Mouse (Mus musculus): ENCODE results near the gene Ptprk. TPM values are rescaled to one million over a fixed set of nuclear protein-coding genes. Genes with fewer than 3 reads are reported as not detected.

Gene Ptprk
- polyA plus RNA-seq (2016; fragmentation: Nextera tagmentation; extraction: Ambion mirVana): 20.5 and 25.4 TPM in 2 replicates

DNA sequence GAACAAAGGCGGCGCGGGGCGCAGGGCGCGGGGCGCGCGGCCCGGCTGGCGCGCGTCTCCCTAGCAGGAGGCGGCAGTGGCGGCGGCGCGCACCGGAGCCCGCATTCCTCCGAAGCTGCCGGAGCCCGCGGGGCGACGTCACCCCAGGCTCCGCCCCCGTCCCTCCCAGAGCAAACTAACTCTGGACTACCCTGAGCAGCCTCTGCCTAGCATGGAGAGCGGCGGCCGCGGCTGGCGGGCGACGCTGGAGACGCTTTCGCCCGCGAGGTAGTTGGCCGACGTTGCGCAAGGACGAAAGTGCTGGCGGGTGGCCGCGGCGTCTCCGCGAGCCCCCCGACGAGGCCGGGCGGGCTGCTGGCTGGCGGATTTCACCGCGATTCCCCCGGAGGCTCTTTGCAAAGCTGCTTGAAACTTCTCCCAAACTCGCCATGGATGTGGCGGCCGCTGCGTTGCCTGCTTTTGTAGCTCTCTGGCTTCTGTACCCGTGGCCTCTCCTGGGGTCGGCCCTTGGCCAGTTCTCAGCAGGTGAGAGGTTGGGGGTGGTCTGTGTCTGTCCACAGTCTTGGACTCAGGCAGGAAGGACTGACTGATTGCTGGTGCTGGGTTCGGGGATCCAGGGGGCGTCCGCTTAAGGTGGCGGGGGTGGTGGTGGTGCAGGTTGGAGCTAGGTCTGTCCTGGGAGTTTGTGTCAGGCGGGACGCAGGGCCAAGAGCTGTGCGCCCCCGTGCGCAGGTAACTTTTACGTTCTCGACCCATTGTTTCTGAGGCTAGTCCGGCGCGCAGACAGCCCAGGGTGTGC lies at the start of gene Ptprk:
Gene Ptprk, plus strand, starts transcription at position 168 of the 799 bp plus-strand sequence.
- Histone ChIP-seq H3K36me3 (replicated peaks) (no peaks in the 10 kb centered on the region), H3K27ac (peak within 1 kb of the TSS; percentile 91), H3K4me3 (replicated peaks) (peak within 1 kb of the TSS; percentile 67), H3K9me3 (no peaks in the 10 kb centered on the region), H3K4me2 (peak within 1 kb of the TSS; percentile 87), H3K27me3 (no peaks in the 10 kb centered on the region), H3K4me1 (peaks cover 6% of the 10 kb centered on the region), H3K9ac (peak within 1 kb of the TSS; percentile 80)
- WGBS: under 1% methylated on average over 76 of the region's 77 CpGs
- ATAC-seq (ENCODE audit: low FRiP score): peak; percentile 98

DNA sequence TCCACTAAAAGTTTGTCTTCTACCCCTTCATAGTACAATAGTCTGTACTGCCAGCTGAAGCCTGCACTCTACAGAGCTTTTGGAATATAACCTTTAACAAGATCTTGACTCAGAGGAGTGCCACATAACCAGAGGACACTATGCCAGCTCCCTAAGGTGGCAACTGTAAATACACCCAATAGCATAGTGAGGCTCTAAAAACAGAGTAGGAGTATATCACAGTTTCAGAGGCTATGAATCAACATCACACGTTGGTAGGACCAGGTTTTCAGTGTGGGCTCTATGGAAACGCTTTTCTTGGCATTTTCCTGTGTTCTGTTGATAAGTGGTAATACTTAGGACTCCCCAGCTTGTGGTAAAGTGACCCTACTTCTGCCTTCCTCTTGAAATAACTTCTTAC lies 46.8 kb upstream of the Ptprk start:
- 87% methylated on average over 2 of the region's 2 CpGs for WGBS
- no peak for ATAC-seq (ENCODE audit: low FRiP score)
- Histone ChIP-seq H3K27ac (no peak overlapping the region), H3K9me3 (no peaks in the 10 kb centered on the region), H3K4me1 (no peaks in the 10 kb centered on the region), H3K4me2 (no peak overlapping the region), H3K9ac (no peak overlapping the region), H3K27me3 (no peaks in the 10 kb centered on the region), H3K4me3 (replicated peaks) (no peak overlapping the region), H3K36me3 (replicated peaks) (no peaks in the 10 kb centered on the region)

DNA sequence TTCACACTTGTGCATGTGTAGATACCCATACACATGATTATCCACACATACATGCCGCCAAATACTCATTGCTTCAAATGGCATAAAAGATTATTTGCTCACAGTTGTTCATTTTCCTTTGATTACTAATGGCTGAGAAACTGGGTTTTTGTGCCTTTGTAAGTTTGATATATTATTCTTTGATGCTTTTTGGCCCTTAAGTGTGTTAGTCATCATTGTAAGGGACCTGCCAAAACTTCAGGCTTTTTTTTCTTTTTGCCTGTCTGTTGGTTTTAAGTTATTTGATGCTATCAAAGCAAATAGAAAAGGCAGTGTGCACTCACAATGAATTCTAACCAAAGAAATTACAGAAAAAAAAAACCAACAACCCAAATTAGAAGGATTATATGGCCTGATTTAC lies 38.2 kb upstream of the Ptprk start:
- H3K4me1 ChIP-seq: no peaks in the 10 kb centered on the region
- no peak for ATAC-seq (ENCODE audit: low FRiP score)
- no peaks in the 10 kb centered on the region for H3K9me3 ChIP-seq
- no peaks in the 10 kb centered on the region for H3K36me3 ChIP-seq (replicated peaks)
- no peak overlapping the region for H3K9ac ChIP-seq
- no peak overlapping the region for H3K27ac ChIP-seq
- 79% methylated on average over 1 of the region's 1 CpGs for WGBS
- no peak overlapping the region for H3K4me3 ChIP-seq (replicated peaks)
- no peak overlapping the region for H3K4me2 ChIP-seq
- no peaks in the 10 kb centered on the region for H3K27me3 ChIP-seq

DNA sequence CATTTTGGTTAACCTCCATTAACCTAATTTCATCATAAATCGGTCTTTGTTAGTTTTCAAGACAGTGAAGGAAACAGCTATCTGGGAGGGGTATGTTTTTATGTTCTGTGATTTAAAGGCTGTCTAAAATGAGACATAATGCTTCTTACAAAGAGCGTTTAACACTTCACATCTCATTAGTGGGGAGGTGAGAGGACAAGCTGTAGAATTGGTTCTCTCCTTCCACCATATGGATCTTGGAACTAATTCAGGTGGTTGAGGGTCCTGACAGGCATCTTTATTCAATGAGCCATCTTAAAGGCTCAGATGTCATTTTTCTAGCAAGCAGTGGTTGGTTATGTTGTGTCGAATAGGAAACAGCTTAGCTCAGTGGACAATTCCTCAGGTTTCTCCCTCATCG lies 19.9 kb upstream of the Ptprk start:
- Histone ChIP-seq H3K27me3 (no peaks in the 10 kb centered on the region), H3K4me3 (replicated peaks) (no peak overlapping the region), H3K36me3 (replicated peaks) (no peaks in the 10 kb centered on the region), H3K9me3 (no peaks in the 10 kb centered on the region), H3K27ac (no peak overlapping the region), H3K4me1 (no peaks in the 10 kb centered on the region), H3K4me2 (no peak overlapping the region), H3K9ac (no peak overlapping the region)
- ATAC-seq (ENCODE audit: low FRiP score): no peak
- 70% methylated on average over 4 of the region's 4 CpGs for WGBS

DNA sequence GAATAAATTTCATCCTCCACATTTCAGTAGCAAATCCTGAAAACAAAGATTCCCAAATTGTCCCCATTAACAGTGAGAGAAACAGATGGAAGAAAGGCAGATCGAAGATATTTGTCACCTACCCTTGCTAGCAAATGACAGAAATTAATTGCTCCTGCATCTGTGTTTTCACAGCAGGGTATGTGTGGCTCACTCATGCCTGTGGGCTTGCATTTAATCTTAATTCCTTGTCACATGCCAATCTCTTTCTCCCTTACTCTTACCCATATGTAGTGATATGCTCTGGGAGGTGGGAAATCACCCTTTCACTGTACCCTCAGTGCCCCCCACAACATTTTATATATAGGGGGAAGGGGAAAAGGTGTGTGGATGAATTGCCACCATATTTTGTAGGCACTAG lies 15.4 kb upstream of the Ptprk start:
- H3K36me3 ChIP-seq (replicated peaks): no peaks in the 10 kb centered on the region
- 84% methylated on average over 1 of the region's 1 CpGs for WGBS
- no peak for ATAC-seq (ENCODE audit: low FRiP score)
- no peak overlapping the region for H3K9ac ChIP-seq
- no peak overlapping the region for H3K4me3 ChIP-seq (replicated peaks)
- no peak overlapping the region for H3K27ac ChIP-seq
- H3K27me3 ChIP-seq: no peaks in the 10 kb centered on the region
- H3K4me1 ChIP-seq: no peaks in the 10 kb centered on the region
- H3K4me2 ChIP-seq: no peak overlapping the region
- H3K9me3 ChIP-seq: no peaks in the 10 kb centered on the region

DNA sequence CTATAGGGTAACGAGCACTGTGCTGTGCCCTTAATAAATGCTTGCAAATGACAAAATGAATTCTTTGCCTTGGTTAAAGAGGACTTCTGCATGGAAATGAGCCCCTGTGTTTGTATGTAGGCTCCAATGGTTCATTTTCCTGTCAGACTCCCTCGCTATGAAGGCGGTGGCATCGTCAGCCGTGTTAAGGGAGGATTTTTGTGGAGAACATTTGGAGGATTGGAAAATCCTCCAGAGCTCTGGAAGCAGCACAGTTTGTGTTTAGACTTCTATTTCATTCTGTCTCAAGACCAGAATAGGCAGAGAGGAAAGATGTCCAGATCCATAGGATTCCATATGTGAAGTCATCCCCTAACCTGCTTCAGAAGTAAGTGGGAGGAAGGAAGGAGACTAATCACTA lies 6.6 kb upstream of the Ptprk start:
- H3K4me3 ChIP-seq (replicated peaks): no peak overlapping the region
- H3K27ac ChIP-seq: no peak overlapping the region
- WGBS: 85% methylated on average over 5 of the region's 5 CpGs
- no peak for ATAC-seq (ENCODE audit: low FRiP score)
- no peaks in the 10 kb centered on the region for H3K4me1 ChIP-seq
- no peak overlapping the region for H3K4me2 ChIP-seq
- no peak overlapping the region for H3K9ac ChIP-seq
- H3K9me3 ChIP-seq: no peaks in the 10 kb centered on the region
- H3K36me3 ChIP-seq (replicated peaks): no peaks in the 10 kb centered on the region
- H3K27me3 ChIP-seq: no peaks in the 10 kb centered on the region

DNA sequence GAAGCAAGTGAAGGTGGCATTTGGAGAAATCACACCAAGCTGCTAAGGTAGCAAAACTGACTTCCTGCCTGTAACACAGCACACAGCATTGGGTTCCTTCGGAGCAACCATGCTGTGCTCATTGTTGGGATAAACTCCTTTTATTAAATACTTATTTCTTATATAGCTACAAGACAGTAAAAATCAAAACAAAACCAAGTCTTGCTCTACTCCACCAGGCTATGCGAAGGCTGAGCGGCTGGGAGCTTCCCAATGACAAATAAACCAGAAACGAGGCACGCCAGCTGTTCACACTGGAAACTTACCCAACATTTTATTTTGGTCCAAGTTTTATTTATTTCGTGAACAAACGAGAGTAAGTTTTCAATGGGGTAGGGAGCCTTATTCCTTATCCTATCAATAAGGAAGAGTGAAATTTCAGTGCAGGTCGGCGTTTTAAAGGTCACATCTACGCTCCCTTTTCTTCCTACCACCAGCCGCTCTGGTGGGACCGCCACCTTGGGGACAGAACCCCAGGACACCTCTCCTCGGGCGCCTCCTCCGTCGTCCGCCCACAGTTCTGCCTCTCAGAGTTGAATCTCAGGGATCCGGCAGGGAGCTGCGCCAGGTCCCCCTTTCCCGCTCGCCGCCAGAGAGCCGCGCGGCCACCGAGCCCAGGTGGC lies 498 bp upstream of the Ptprk start:
- under 1% methylated on average over 25 of the region's 26 CpGs for WGBS
- H3K36me3 ChIP-seq (replicated peaks): no peaks in the 10 kb centered on the region
- peak overlapping the region; percentile 67 for H3K4me3 ChIP-seq (replicated peaks)
- H3K27ac ChIP-seq: peak overlapping the region; percentile 91
- H3K4me2 ChIP-seq: peak overlapping the region; percentile 87
- H3K4me1 ChIP-seq: peaks cover 6% of the 10 kb centered on the region
- no peaks in the 10 kb centered on the region for H3K27me3 ChIP-seq
- peak; percentile 18; the same call in 1 of the 2 replicates for ATAC-seq (ENCODE audit: low FRiP score)
- peak overlapping the region; percentile 80 for H3K9ac ChIP-seq
- no peaks in the 10 kb centered on the region for H3K9me3 ChIP-seq

DNA sequence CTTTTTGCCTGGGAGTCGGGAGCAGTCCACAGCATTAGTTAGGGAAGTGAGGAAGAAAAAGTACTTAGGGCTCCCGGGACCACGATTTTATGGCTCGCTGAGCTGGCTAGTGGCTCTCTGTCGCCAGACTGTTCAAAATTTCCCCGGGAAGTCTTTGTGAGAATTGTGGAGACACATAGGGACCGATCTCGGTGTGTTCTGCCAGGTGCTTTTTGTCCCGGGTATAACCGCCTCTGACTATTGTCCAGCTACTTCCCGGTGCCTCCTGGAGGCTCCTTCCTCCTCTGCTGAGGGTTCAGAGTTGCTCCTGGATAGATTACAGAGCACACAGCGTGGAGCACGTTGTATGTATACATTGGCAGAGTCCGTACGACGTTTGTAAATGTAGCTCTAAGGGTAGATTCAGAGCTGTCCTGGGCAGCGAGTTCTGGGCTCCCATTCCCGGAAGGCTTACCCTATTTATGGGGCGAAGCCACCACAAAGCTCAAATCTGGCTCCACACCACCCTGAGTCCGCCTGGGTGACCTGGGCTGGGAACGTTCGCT lies 943 bp downstream of the Ptprk start:
- H3K9ac ChIP-seq: peak overlapping the region; percentile 80
- no peaks in the 10 kb centered on the region for H3K36me3 ChIP-seq (replicated peaks)
- peak overlapping the region; percentile 87 for H3K4me2 ChIP-seq
- H3K27ac ChIP-seq: no peak overlapping the region
- no peaks in the 10 kb centered on the region for H3K9me3 ChIP-seq
- H3K27me3 ChIP-seq: no peaks in the 10 kb centered on the region
- WGBS: 0% methylated on average over 22 of the region's 22 CpGs
- no peak; the same call in 1 of the 2 replicates for ATAC-seq (ENCODE audit: low FRiP score)
- peaks cover 6% of the 10 kb centered on the region for H3K4me1 ChIP-seq
- peak overlapping the region; percentile 67 for H3K4me3 ChIP-seq (replicated peaks)

DNA sequence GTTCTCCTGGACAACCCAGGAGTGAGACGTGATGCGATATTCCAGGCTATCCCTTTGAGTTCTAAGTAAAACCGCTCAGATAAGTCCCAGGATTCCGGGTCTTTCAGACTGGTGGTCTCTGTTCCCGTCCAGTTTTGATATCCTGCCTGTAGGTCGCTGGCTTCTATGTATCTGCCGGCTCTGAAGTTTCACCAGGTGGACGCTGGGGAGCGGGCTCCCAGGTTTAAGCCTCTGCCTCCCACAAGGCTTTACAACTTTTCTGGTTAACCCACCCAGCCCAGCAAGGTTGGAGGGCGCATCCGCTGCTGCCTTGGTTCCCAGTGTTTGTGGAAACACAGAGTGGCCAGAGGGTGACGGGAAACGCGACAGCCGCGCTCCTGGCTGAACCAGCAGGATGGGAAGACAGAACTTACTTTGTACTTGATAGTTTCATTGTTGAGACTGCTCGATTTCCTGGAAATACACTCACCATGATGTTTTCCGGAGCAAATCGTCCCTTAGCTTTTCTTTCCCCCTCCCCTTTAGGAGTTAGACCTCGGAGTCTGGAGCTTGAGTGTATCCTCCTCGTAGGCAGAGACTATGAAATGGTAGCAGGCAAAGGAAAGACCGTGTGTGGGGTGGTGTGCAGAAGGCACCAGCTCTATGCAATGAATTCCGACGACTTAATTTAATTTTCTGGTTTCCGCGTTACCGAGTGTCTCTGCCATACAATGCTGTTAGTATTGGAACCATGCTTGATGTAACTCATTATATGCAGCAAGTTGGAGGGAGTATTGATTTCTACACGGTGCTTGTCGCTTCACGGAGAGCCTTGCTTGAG lies 1.6 kb downstream of the Ptprk start:
- Histone ChIP-seq H3K9ac (peak overlapping the region; percentile 80), H3K4me3 (replicated peaks) (peak overlapping the region; percentile 67), H3K9me3 (no peaks in the 10 kb centered on the region), H3K27ac (no peak overlapping the region), H3K4me1 (peaks cover 6% of the 10 kb centered on the region), H3K36me3 (replicated peaks) (no peaks in the 10 kb centered on the region), H3K4me2 (peak overlapping the region; percentile 87), H3K27me3 (no peaks in the 10 kb centered on the region)
- WGBS: 2% methylated on average over 30 of the region's 30 CpGs
- no peak for ATAC-seq (ENCODE audit: low FRiP score)

DNA sequence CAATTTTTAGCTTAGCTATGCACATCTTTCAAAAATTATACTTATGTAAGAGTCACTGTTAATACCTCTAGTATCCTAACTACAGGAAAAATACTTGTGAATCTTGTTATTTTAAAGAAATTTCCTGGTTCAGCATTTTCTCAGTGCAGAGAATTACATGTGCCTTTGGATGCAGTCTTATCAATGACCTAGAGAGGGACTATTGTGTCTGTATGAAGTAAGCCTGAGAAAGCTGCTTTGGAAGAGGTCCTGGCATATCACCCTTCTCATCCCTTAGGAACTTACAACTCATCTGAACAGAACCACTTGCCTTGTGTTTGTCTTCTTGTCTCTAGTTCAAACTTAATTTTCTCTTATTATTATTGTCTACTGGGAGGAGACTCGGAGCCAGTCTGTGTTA lies 3.6 kb downstream of the Ptprk start:
- H3K4me2 ChIP-seq: no peak overlapping the region
- H3K9me3 ChIP-seq: no peaks in the 10 kb centered on the region
- H3K4me1 ChIP-seq: peaks cover 6% of the 10 kb centered on the region
- H3K36me3 ChIP-seq (replicated peaks): no peaks in the 10 kb centered on the region
- no peak for ATAC-seq (ENCODE audit: low FRiP score)
- no peak overlapping the region for H3K4me3 ChIP-seq (replicated peaks)
- WGBS: 81% methylated on average over 1 of the region's 1 CpGs
- H3K9ac ChIP-seq: no peak overlapping the region
- no peaks in the 10 kb centered on the region for H3K27me3 ChIP-seq
- no peak overlapping the region for H3K27ac ChIP-seq

DNA sequence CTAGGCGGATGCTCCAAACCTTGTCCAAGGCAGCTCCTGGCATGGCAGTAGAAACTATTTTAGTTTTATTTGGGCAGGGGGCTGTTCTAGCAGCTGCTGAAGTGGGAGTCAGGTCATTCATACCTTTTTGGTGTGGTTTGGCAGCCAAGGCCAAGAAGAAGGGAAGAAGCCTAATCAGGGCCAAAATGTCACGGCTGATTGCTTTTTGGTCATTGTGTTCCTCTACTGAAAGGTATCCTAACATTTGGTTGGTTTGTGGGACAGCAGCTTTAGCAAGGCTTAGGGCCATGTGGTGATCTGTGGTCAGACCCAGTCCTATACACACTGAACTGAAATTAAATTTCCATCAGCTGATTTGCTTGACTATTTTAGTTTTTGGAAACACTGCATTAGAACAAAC lies 6.6 kb downstream of the Ptprk start:
- Histone ChIP-seq H3K9me3 (no peaks in the 10 kb centered on the region), H3K27me3 (no peaks in the 10 kb centered on the region), H3K4me1 (peaks cover 10% of the 10 kb centered on the region; the same call in 1 of the 2 replicates), H3K27ac (no peak overlapping the region), H3K4me3 (replicated peaks) (no peak overlapping the region), H3K9ac (no peak overlapping the region), H3K36me3 (replicated peaks) (no peaks in the 10 kb centered on the region), H3K4me2 (no peak overlapping the region)
- 89% methylated on average over 2 of the region's 2 CpGs for WGBS
- ATAC-seq (ENCODE audit: low FRiP score): no peak

DNA sequence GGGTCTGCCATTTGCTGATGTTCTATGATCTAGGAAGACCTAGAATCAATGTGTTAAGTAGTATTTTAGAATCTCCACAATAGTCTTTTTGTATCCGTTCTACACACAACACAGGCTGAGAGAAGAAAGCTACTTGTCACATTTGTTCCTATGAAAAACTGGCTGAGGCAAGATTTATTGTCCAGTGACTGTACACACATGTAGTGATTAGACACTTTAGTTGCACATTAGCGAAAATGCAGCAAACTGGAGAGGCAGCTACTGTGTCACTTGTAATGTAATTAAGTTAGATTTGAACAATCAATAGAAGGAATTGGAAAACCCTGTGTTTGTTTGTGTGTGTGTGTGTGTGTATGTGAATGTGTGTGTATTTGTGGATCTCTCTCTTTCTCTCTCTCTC lies 8.6 kb downstream of the Ptprk start:
- Histone ChIP-seq H3K4me1 (0 out of 2 replicates have a peak, but pooled peaks cover 4% of the 10 kb centered on the region), H3K9ac (no peak overlapping the region), H3K4me2 (no peak overlapping the region), H3K27ac (no peak overlapping the region), H3K9me3 (no peaks in the 10 kb centered on the region), H3K36me3 (replicated peaks) (no peaks in the 10 kb centered on the region), H3K4me3 (replicated peaks) (no peak overlapping the region), H3K27me3 (no peaks in the 10 kb centered on the region)
- ATAC-seq (ENCODE audit: low FRiP score): no peak
- WGBS: 65% methylated on average over 2 of the region's 2 CpGs

Measured in forebrain, embryonic 12.5 days (tissue).